Mouse (Mus musculus) spleen, adult 2 months (tissue): Measurements from ENCODE around the gene Rbfox1. TPM values are rescaled to one million over a fixed set of nuclear protein-coding genes. Genes with fewer than 3 reads are reported as not detected.

ENCODE experiments used
- DNase-seq, 2 experiments: peaks; one replicate each; pipeline versions ENCODE4 v3.0.0 to v3.0.0-alpha.2; 2012 to 2021; ENCODE audit warnings: low spot score in 2 of 2, low read depth in 1 of 2
- H3K27ac ChIP-seq: fragments of 200-500 bp; 2 replicates; pipeline ENCODE4 v1.5.1; 2012; ENCODE audit warnings: low read length, inconsistent platforms; ENCODE audit not compliant: insufficient read depth
- H3K27me3 ChIP-seq: fragments of 200-500 bp; 2 replicates; pipeline ENCODE4 v1.6.1; 2012; ENCODE audit warnings: mild to moderate bottlenecking, moderate library complexity, low read length, inconsistent platforms; ENCODE audit not compliant: control insufficient read depth, insufficient read depth
- H3K36me3 ChIP-seq: fragments of 200-500 bp; 2 replicates; pipeline ENCODE4 v1.6.1; 2012; ENCODE audit warnings: mild to moderate bottlenecking, low read length, inconsistent platforms; ENCODE audit not compliant: control insufficient read depth, insufficient read depth
- H3K4me1 ChIP-seq: fragments of 200-500 bp; 2 replicates; pipeline ENCODE4 v1.6.1; 2011; ENCODE audit warnings: inconsistent platforms; ENCODE audit not compliant: control insufficient read depth, insufficient read depth, insufficient read length
- H3K4me3 ChIP-seq: fragments of 200-500 bp; 2 replicates; pipeline ENCODE4 v1.5.1; 2011; ENCODE audit warnings: mild to moderate bottlenecking, inconsistent platforms; ENCODE audit not compliant: insufficient read depth, insufficient read length; ENCODE audit errors: extremely low read depth
- CTCF ChIP-seq: fragments of 200-500 bp; IDR thresholded peaks from 2 replicates; pipeline ENCODE4 v1.5.1; 2011; ENCODE audit warnings: mild to moderate bottlenecking, inconsistent platforms; ENCODE audit not compliant: insufficient read depth, insufficient read length, insufficient replicate concordance; ENCODE audit errors: extremely low read depth
- POLR2A ChIP-seq: fragments of 200-500 bp; IDR thresholded peaks from 2 replicates; pipeline ENCODE4 v1.6.1; 2011; ENCODE audit warnings: low read depth, low read length, inconsistent platforms
- WGBS: fragments of 180-500 bp; shearing (Covaris S2); methylation state at CpG from one replicate; pipeline ENCODE4 v1.1.7; 2018; 5-methylcytosine and 5-hydroxymethylcytosine counted together
- polyA plus RNA-seq: library from polyadenylated mRNA; depleted of rRNA; stranded (reverse); fragments of >200 nt; gene quantifications from 2 replicates; pipeline ENCODE4 v1.2.3, GENCODE M21; 2012

Gene Rbfox1
- polyA plus RNA-seq, 1 experiment = 1.0 TPM

DNA sequence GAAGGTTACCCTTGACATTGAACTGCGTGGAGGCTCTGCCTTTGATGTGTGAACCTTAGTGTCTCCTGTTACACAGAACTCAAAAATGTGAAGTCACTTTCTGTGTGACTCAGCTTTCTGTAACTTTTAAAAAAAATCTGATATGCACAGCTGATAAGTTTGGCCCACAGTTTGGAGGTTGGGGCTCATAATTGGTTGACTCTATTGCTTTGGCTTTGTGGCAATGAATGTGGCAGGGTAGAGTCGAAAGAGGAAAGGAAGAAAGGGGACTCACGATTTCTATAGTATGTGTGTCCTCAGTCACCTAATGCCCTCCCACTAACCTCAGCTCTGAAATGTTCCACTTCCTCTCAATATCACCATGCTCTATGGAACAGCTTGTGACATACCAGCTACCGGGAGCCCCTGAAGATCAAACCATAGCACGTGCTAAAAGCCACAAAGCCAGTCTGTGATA is 215.3 kb downstream of the Rbfox1 start:
- no peaks in the 10 kb centered on the region for H3K4me1 ChIP-seq
- H3K27ac ChIP-seq = no peak overlapping the region
- WGBS = 39% methylated on average over 5 of the region's 5 CpGs
- DNase-seq = no peak
- H3K4me3 ChIP-seq = no peak overlapping the region
- TF ChIP-seq POLR2A (no peak), CTCF (no peak)
- no peaks in the 10 kb centered on the region for H3K36me3 ChIP-seq
- no peaks in the 10 kb centered on the region for H3K27me3 ChIP-seq

DNA sequence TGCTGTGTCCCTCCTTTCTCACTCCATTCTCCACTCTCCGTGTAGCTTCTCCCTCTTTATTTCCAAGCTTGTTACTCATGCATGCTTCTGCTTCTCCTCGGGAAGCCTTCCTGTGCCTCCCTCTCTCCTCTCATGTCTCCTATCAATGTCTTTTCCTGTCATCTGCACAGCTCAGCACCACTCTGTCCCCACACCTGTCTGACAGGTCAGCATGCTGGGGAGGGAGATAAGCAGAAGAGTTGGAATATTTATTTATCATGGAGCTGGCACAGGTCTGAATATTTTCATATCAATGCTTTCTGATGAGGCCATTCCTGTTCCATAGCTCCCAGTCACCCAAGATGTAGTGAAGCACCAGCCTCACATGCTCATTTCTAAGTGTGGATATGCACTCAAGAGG is 218.6 kb downstream of the Rbfox1 start:
- WGBS = 78% methylated on average over 2 of the region's 2 CpGs
- TF ChIP-seq CTCF = no peak
- TF ChIP-seq POLR2A = no peak
- DNase-seq = no peak
- Histone ChIP-seq H3K4me1 (no peaks in the 10 kb centered on the region), H3K4me3 (no peak overlapping the region), H3K36me3 (no peaks in the 10 kb centered on the region), H3K27ac (no peak overlapping the region), H3K27me3 (no peaks in the 10 kb centered on the region)

DNA sequence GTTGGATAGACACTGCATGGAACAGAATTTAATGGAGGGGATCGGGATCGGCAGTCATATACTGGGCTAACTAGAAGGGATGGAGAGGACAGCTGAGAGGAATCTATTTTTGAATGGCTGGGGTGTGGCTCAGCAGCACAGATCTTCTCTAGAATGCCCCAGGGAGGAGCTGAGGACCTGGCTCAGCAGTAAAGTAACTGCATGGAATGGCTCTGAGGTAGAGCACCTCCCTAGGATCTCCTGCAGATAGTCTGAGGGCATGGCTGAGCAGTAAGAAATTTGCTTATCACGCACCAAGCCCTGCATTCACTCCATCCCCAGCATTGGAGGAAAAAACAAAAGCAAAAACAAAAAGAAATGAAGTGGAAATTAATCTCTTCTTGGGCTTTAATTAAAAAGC is 225.0 kb downstream of the Rbfox1 start:
- DNase-seq = no peak
- H3K27ac ChIP-seq = no peak overlapping the region
- 92% methylated on average over 3 of the region's 3 CpGs for WGBS
- no peak overlapping the region for H3K4me3 ChIP-seq
- H3K36me3 ChIP-seq = no peaks in the 10 kb centered on the region
- no peaks in the 10 kb centered on the region for H3K27me3 ChIP-seq
- TF ChIP-seq CTCF = no peak
- TF ChIP-seq POLR2A = no peak
- H3K4me1 ChIP-seq = no peaks in the 10 kb centered on the region

DNA sequence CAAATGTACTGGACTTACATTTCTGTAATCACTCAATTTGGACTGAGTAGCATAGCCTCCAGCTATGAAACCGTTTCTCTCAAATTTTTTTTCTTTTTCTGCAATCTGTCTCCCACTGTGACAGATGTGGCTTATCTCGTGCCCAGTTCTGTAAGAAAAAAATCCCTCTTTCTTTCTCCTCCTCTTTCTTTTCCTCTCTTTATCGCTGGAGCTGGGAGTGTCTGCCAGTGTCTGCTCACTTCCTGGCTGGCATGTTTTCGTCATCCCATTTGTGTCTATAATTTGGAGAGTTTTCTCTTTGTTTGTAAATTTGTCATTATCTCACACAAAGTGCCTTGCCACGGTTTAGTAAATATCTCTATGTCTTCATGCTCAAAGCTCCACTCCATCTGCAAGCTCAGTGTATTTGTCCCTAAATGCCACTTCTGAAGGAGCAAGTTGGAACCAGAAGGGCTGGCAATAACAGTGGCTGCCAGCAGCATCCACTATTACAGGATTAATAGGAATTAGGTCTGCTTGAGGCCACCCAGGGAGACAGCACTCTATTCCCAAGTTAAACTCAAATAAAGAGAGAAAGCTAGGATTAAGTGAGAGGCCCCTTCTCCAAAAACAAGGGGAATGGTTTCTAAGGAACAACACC is 228.8 kb downstream of the Rbfox1 start:
- no peaks in the 10 kb centered on the region for H3K4me1 ChIP-seq
- no peak overlapping the region for H3K4me3 ChIP-seq
- H3K36me3 ChIP-seq = no peaks in the 10 kb centered on the region
- DNase-seq = no peak
- H3K27ac ChIP-seq = no peak overlapping the region
- no peak for TF ChIP-seq CTCF
- no peak for TF ChIP-seq POLR2A
- 29% methylated on average over 5 of the region's 5 CpGs for WGBS
- no peaks in the 10 kb centered on the region for H3K27me3 ChIP-seq

DNA sequence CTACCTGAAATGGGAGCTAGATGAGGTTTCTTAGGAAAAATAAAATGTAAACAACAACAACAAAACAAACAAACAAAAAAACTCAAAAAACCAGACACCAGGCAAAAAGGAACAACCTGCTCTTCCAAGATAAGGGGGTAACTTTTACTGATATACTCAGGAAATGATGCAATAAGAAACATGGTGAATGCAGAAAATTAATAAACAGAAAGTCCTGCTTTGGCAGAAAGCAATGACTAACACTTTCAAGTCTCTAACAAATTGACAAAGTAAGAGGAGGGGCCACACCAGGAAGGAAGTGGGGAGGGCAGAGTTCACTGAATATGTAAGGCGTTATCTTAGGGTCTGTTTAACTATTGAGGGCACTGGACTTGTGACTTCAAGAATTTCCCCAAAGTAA is 234.3 kb downstream of the Rbfox1 start:
- H3K4me3 ChIP-seq = no peak overlapping the region
- no peak overlapping the region for H3K27ac ChIP-seq
- WGBS = 6% methylated on average over 1 of the region's 1 CpGs
- H3K36me3 ChIP-seq = no peaks in the 10 kb centered on the region
- no peak for DNase-seq
- no peaks in the 10 kb centered on the region for H3K4me1 ChIP-seq
- no peaks in the 10 kb centered on the region for H3K27me3 ChIP-seq
- TF ChIP-seq CTCF (no peak), POLR2A (no peak)

DNA sequence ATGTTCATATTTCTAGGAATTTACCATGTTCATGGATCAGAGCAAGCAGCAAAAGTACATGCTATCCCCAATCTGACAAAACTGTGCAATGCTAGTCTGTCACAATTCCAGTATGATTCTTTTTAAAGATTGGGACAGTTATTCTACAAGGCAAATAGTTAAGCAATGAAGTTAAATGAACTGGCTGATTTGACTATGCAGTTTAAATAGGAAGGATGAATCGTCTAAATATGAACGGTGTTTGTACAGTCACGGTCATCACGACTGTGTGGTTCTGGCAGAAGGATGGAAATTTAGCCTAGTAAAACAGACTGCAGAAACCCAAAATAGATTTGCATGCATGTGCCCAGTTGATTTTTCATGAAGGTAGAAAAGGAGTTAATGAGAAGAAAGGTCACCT is 236.1 kb downstream of the Rbfox1 start:
- WGBS = 84% methylated on average over 4 of the region's 4 CpGs

DNA sequence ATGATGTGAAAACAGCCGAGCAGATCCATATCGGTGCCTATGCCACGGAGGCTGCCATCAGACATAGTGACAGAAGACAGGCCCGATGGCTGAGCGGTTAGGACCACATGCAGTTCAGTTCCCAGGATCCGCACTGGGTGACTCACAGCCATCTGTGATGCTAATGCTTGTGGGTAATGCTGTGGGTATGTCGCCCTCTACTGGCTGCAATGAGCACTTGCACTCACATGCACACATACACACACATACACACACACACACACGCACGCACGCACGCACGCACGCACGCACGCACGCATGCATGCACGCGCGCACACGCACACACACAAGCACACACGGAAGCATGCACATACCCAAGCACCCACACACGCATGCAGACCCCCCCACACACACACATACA is 237.7 kb downstream of the Rbfox1 start:
- 97% methylated on average over 22 of the region's 22 CpGs for WGBS
- H3K36me3 ChIP-seq = no peaks in the 10 kb centered on the region
- H3K27me3 ChIP-seq = no peaks in the 10 kb centered on the region
- no peak overlapping the region for H3K27ac ChIP-seq
- DNase-seq = no peak
- no peaks in the 10 kb centered on the region for H3K4me1 ChIP-seq
- no peak overlapping the region for H3K4me3 ChIP-seq
- no peak for TF ChIP-seq CTCF
- TF ChIP-seq POLR2A = no peak

More for the DNA sequence above, 236.1 kb downstream of the Rbfox1 start:
- H3K27me3 ChIP-seq = no peaks in the 10 kb centered on the region
- H3K27ac ChIP-seq = no peak overlapping the region
- H3K4me1 ChIP-seq = no peaks in the 10 kb centered on the region
- no peak for DNase-seq
- H3K4me3 ChIP-seq = no peak overlapping the region
- H3K36me3 ChIP-seq = no peaks in the 10 kb centered on the region
- no peak for TF ChIP-seq POLR2A
- no peak for TF ChIP-seq CTCF
